Mouse (Mus musculus): ENCODE results near the gene Dedd2. TPM values are rescaled to one million over a fixed set of nuclear protein-coding genes. Genes with fewer than 3 reads are reported as not detected.

The Dedd2 gene
- polyA plus RNA-seq, 1 experiment from 2014 or later: 19.2 TPM

- WGBS (ENCODE audit: insufficient replicate concordance): 78% methylated on average over 19 of the region's 20 CpGs
- peaks cover 73% of the 10 kb centered on the region for H3K36me3 ChIP-seq (replicated peaks; ENCODE audit: insufficient read depth, low read length)
- H3K4me1 ChIP-seq (ENCODE audit: insufficient read depth): peaks cover 27% of the 10 kb centered on the region
Observed at GRCm38 (mm10) chr7:25203624-25204023, 16.8 kb downstream of the Dedd2 start.

GRCm38 (mm10) chr7:25197384-25198018, 22.9 kb downstream of the Dedd2 start:
- Histone ChIP-seq H3K27ac (ENCODE audit: low read depth) (no peak overlapping the region), H3K36me3 (replicated peaks; ENCODE audit: insufficient read depth, low read length) (peaks cover 19% of the 10 kb centered on the region), H3K9me3 (ENCODE audit: low read length) (no peaks in the 10 kb centered on the region), H3K4me3 (ENCODE audit: low read depth, low read length) (no peak overlapping the region), H3K4me1 (ENCODE audit: insufficient read depth) (peaks cover 20% of the 10 kb centered on the region), H3K9ac (replicated peaks) (no peak overlapping the region), H3K27me3 (ENCODE audit: insufficient read depth, low read length) (no peaks in the 10 kb centered on the region), H3K4me2 (ENCODE audit: low read depth, low read length) (no peak overlapping the region)
- ATAC-seq: peak; percentile 90
- 52% methylated on average over 10 of the region's 10 CpGs for WGBS (ENCODE audit: insufficient replicate concordance)
- DNase-seq: peak; percentile 71
- no peak for TF ChIP-seq CTCF (IDR thresholded peaks at IDR 0.05; ENCODE audit: low read depth)
- TF ChIP-seq EP300 (IDR thresholded peaks at IDR 0.05; ENCODE audit: low read depth): peak; percentile 55

More at GRCm38 (mm10) chr7:25203624-25204023, 16.8 kb downstream of the Dedd2 start:
- H3K9me3 ChIP-seq (ENCODE audit: low read length): no peaks in the 10 kb centered on the region
- H3K27ac ChIP-seq (ENCODE audit: low read depth): no peak overlapping the region
- DNase-seq (no peak), ATAC-seq (no peak)
- H3K27me3 ChIP-seq (ENCODE audit: insufficient read depth, low read length): no peaks in the 10 kb centered on the region
- TF ChIP-seq EP300 (IDR thresholded peaks at IDR 0.05; ENCODE audit: low read depth) (no peak), CTCF (IDR thresholded peaks at IDR 0.05; ENCODE audit: low read depth) (no peak)
- no peak overlapping the region for H3K9ac ChIP-seq (replicated peaks)
- H3K4me2 ChIP-seq (ENCODE audit: low read depth, low read length): no peak overlapping the region
- no peak overlapping the region for H3K4me3 ChIP-seq (ENCODE audit: low read depth, low read length)

- Histone ChIP-seq H3K27ac (ENCODE audit: low read depth) (no peak overlapping the region), H3K9ac (replicated peaks) (no peak overlapping the region), H3K4me1 (ENCODE audit: insufficient read depth) (peaks cover 20% of the 10 kb centered on the region), H3K4me2 (ENCODE audit: low read depth, low read length) (no peak overlapping the region), H3K36me3 (replicated peaks; ENCODE audit: insufficient read depth, low read length) (peaks cover 5% of the 10 kb centered on the region; the same call in 1 of the 2 replicates), H3K27me3 (ENCODE audit: insufficient read depth, low read length) (no peaks in the 10 kb centered on the region), H3K9me3 (ENCODE audit: low read length) (no peaks in the 10 kb centered on the region), H3K4me3 (ENCODE audit: low read depth, low read length) (no peak overlapping the region)
- TF ChIP-seq EP300 (IDR thresholded peaks at IDR 0.05; ENCODE audit: low read depth) (no peak), CTCF (IDR thresholded peaks at IDR 0.05; ENCODE audit: low read depth) (no peak)
- no peak for DNase-seq
- no peak for ATAC-seq
- WGBS (ENCODE audit: insufficient replicate concordance): 62% methylated on average over 9 of the region's 9 CpGs
Observed at GRCm38 (mm10) chr7:25196107-25196506, 24.3 kb downstream of the Dedd2 start.

- Histone ChIP-seq H3K27ac (ENCODE audit: low read depth) (peak overlapping the region; percentile 46; the same call in 1 of the 2 replicates), H3K4me1 (ENCODE audit: insufficient read depth) (peaks cover 20% of the 10 kb centered on the region), H3K4me3 (ENCODE audit: low read depth, low read length) (no peak overlapping the region), H3K36me3 (replicated peaks; ENCODE audit: insufficient read depth, low read length) (0 out of 2 replicates have a peak, but pooled peaks cover 1% of the 10 kb centered on the region), H3K9ac (replicated peaks) (no peak overlapping the region), H3K9me3 (ENCODE audit: low read length) (no peaks in the 10 kb centered on the region), H3K27me3 (ENCODE audit: insufficient read depth, low read length) (no peaks in the 10 kb centered on the region), H3K4me2 (ENCODE audit: low read depth, low read length) (peak overlapping the region; percentile 38)
- 88% methylated on average over 3 of the region's 3 CpGs for WGBS (ENCODE audit: insufficient replicate concordance)
- ATAC-seq: peak; percentile 46
- TF ChIP-seq CTCF (IDR thresholded peaks at IDR 0.05; ENCODE audit: low read depth): no peak
- TF ChIP-seq EP300 (IDR thresholded peaks at IDR 0.05; ENCODE audit: low read depth): peak; percentile 71; the same call in 1 of the 2 replicates
- DNase-seq: no peak
Observed at GRCm38 (mm10) chr7:25195148-25195547, 25.3 kb downstream of the Dedd2 start.

GRCm38 (mm10) chr7:25192110-25192509, 28.3 kb downstream of the Dedd2 start:
- no peak for ATAC-seq
- DNase-seq: no peak
- H3K9me3 ChIP-seq (ENCODE audit: low read length): no peaks in the 10 kb centered on the region
- H3K27me3 ChIP-seq (ENCODE audit: insufficient read depth, low read length): no peaks in the 10 kb centered on the region
- H3K27ac ChIP-seq (ENCODE audit: low read depth): no peak overlapping the region
- no peak overlapping the region for H3K4me2 ChIP-seq (ENCODE audit: low read depth, low read length)
- H3K9ac ChIP-seq (replicated peaks): no peak overlapping the region
- H3K36me3 ChIP-seq (replicated peaks; ENCODE audit: insufficient read depth, low read length): no peaks in the 10 kb centered on the region
- TF ChIP-seq CTCF (IDR thresholded peaks at IDR 0.05; ENCODE audit: low read depth) (no peak), EP300 (IDR thresholded peaks at IDR 0.05; ENCODE audit: low read depth) (no peak)
- WGBS (ENCODE audit: insufficient replicate concordance): 85% methylated on average over 8 of the region's 8 CpGs
- no peak overlapping the region for H3K4me3 ChIP-seq (ENCODE audit: low read depth, low read length)
- H3K4me1 ChIP-seq (ENCODE audit: insufficient read depth): peaks cover 12% of the 10 kb centered on the region

GRCm38 (mm10) chr7:25190806-25191205, 29.6 kb downstream of the Dedd2 start:
- H3K27ac ChIP-seq (ENCODE audit: low read depth): no peak overlapping the region
- H3K9ac ChIP-seq (replicated peaks): no peak overlapping the region
- H3K27me3 ChIP-seq (ENCODE audit: insufficient read depth, low read length): no peaks in the 10 kb centered on the region
- WGBS (ENCODE audit: insufficient replicate concordance): 74% methylated on average over 11 of the region's 11 CpGs
- H3K4me1 ChIP-seq (ENCODE audit: insufficient read depth): peaks cover 7% of the 10 kb centered on the region; the same call in 1 of the 2 replicates
- H3K4me3 ChIP-seq (ENCODE audit: low read depth, low read length): no peak overlapping the region
- H3K36me3 ChIP-seq (replicated peaks; ENCODE audit: insufficient read depth, low read length): no peaks in the 10 kb centered on the region
- H3K4me2 ChIP-seq (ENCODE audit: low read depth, low read length): no peak overlapping the region
- no peak for ATAC-seq
- DNase-seq: no peak
- H3K9me3 ChIP-seq (ENCODE audit: low read length): no peaks in the 10 kb centered on the region
- TF ChIP-seq CTCF (IDR thresholded peaks at IDR 0.05; ENCODE audit: low read depth) (no peak), EP300 (IDR thresholded peaks at IDR 0.05; ENCODE audit: low read depth) (no peak)

Measured in liver, postnatal 0 days (tissue).